Mouse (Mus musculus) embryonic stem cell, embryonic (primary cell): ENCODE data around the gene Rpl12.

Experiments used
- CTCF ChIA-PET, 4 experiments: fragments of 300-600 bp in 2 of 4; fragments of 350-600 bp in 2 of 4; sonication (Branson Sonifier 250); formaldehyde crosslinking; loops; one replicate each; lab custom pipeline; 2022; ENCODE audit warnings: inconsistent platforms in 2 of 4; lab: Charles Lee
- POLR2A ChIA-PET, 4 experiments: fragments of 300-600 bp in 2 of 4; fragments of 350-600 bp in 2 of 4; sonication (Branson Sonifier 250); formaldehyde crosslinking; loops; one replicate each; lab custom pipeline; 2022; ENCODE audit warnings: antibody characterized with exemption in 4 of 4, inconsistent platforms in 1 of 4; lab: Charles Lee

Gene Rpl12

GRCm38 (mm10) chr2:32982700-32983099, 21.3 kb downstream of the Rpl12 start:
- POLR2A ChIA-PET, result interaction anchor here in 3 of 4 experiments (0.7 to 17.2 kb wide), 37 partner anchors 11 to 655 kb away, joined by 3 to 290 read pairs (median 6); partner anchors contain the start of genes Garnl3 (in 3 of the 3), Lrsam1 (in 3 of the 3) and Rpl12 (in 3 of the 3)
- CTCF ChIA-PET, result interaction anchor here (0.6 to 2.1 kb wide), 19 partner anchors 13 to 494 kb away, joined by 3 to 14 read pairs (median 4); partner anchors contain the start of genes Lrsam1 (in 1 of the 4), Rpl12 (in 1 of the 4) and Tor2a (in 1 of the 4)

DNA sequence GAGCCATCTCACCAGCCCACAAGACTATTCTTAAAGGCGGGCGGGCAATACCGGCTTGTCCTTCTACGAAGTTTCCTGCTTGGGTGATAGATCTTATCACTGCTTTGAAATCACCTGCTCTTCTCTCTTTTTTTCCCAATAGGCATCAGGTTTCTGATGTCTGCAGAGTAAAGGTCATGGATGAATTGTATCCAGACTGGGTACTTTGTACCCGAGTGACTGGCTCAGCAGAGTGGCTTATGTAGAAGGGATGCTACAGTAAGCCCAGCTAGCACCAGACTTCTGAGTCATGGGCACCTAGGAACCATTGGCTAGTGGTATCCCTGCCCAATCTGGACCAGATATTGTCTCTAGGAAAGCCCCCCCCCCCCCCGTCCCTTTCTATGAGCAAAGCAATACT, 22.3 kb downstream of the Rpl12 start:
- ChIA-PET POLR2A (interaction anchor here (0.6 to 17.2 kb wide), 13 partner anchors 11 to 1913 kb away, joined by 3 to 290 read pairs (median 3); partner anchors contain the start of genes Lrsam1 (in 3 of the 4) and Rpl12 (in 3 of the 4)), CTCF (interaction anchor here in 3 of 4 experiments (0.6 to 1.7 kb wide), 4 partner anchors 30 to 366 kb away, joined by 3 to 11 read pairs (median 4); no protein-coding TSS in a partner anchor)

GRCm38 (mm10) chr2:32985844-32986243, 24.5 kb downstream of the Rpl12 start:
- ChIA-PET CTCF (interaction anchor here in 1 of 4 experiments (1.1 to 1.4 kb wide), 3 partner anchors 58 to 74 kb away, joined by 3 to 4 read pairs (median 3); no protein-coding TSS in a partner anchor), POLR2A (interaction anchor here in 3 of 4 experiments (0.6 to 17.2 kb wide), 20 partner anchors 8 to 195 kb away, joined by 3 to 290 read pairs (median 4); partner anchors contain the start of genes Lrsam1 (in 3 of the 3) and Rpl12 (in 3 of the 3))

- CTCF ChIA-PET, result interaction anchor here in 2 of 4 experiments (0.6 to 1.0 kb wide), 4 partner anchors 17 to 413 kb away, joined by 3 to 5 read pairs (median 3); no protein-coding TSS in a partner anchor
- POLR2A ChIA-PET, result interaction anchor here in 2 of 4 experiments (0.5 to 1.6 kb wide), 5 partner anchors 24 to 142 kb away, joined by 3 to 5 read pairs (median 3); partner anchors contain the start of genes Lrsam1 (in 2 of the 2), Rpl12 (in 2 of the 2) and Garnl3 (in 1 of the 2)
These were observed 28.0 kb downstream of the Rpl12 start for GRCm38 (mm10) chr2:32989376-32989775.

GRCm38 (mm10) chr2:32990167-32990832, 28.9 kb downstream of the Rpl12 start:
- POLR2A ChIA-PET, result interaction anchor here in 2 of 4 experiments (0.9 to 1.2 kb wide), 3 partner anchors 26 to 141 kb away, joined by 3 read pairs; partner anchors contain the start of gene Garnl3 (in 1 of the 2)
- CTCF ChIA-PET, result interaction anchor here in 3 of 4 experiments (0.6 to 1.0 kb wide), 6 partner anchors 8 to 412 kb away, joined by 3 to 6 read pairs (median 3); partner anchors contain the start of gene Slc2a8 (in 1 of the 3)

GRCm38 (mm10) chr2:32992130-32992529, 30.8 kb downstream of the Rpl12 start:
- ChIA-PET CTCF (interaction anchor here in 1 of 4 experiments (0.6 kb wide), 1 partner anchor 428 kb away, joined by 5 read pairs; no protein-coding TSS in a partner anchor), POLR2A (interaction anchor here in 2 of 4 experiments (0.6 to 2.2 kb wide), 9 partner anchors 10 to 224 kb away, joined by 3 to 7 read pairs (median 3); partner anchors contain the start of genes Lrsam1 (in 2 of the 2), Rpl12 (in 2 of the 2), Angptl2 (in 1 of the 2) and Slc2a8 (in 1 of the 2))

GRCm38 (mm10) chr2:32997081-32997480, 35.7 kb downstream of the Rpl12 start:
- POLR2A ChIA-PET, result interaction anchor here in 3 of 4 experiments (0.6 to 2.4 kb wide), 4 partner anchors 30 to 658 kb away, joined by 3 to 8 read pairs (median 4); partner anchors contain the start of genes Lrsam1 (in 1 of the 3) and Rpl12 (in 1 of the 3)
- CTCF ChIA-PET, result interaction anchor here in 1 of 4 experiments (1.1 kb wide), 1 partner anchor 13 kb away, joined by 3 read pairs; no protein-coding TSS in a partner anchor

DNA sequence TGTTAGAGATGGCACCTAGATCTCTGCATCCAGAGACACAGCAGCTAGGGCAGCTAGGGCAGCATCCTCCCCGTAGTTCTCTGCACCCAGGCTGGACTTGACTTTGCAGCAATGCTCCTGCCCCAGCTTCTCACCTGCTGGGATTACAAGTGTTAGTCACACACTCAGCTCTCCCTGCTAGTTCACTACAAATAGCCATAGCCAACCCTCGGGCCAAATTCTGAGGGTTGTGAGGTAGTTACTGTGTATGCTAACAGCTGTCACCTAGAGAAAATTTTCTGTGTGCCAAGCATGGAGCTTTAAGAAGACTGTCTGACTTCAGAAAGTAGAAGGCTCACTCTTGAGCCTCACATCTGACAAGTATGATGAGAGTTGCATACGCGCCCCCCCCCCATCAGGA, 36.4 kb downstream of the Rpl12 start:
- CTCF ChIA-PET, result interaction anchor here in 3 of 4 experiments (0.5 to 1.1 kb wide), 6 partner anchors 12 to 545 kb away, joined by 3 to 4 read pairs (median 3); partner anchors contain the start of genes Angptl2 (in 1 of the 3), Slc2a8 (in 1 of the 3) and Tor2a (in 1 of the 3)
- POLR2A ChIA-PET, result interaction anchor here in 2 of 4 experiments (0.6 to 2.4 kb wide), 3 partner anchors 31 to 635 kb away, joined by 3 to 8 read pairs (median 4); no protein-coding TSS in a partner anchor

GRCm38 (mm10) chr2:32999752-33000151, 38.4 kb downstream of the Rpl12 start:
- ChIA-PET CTCF (interaction anchor here in 1 of 4 experiments (0.5 to 1.5 kb wide), 4 partner anchors 18 to 403 kb away, joined by 3 to 4 read pairs (median 4); partner anchors contain the start of gene Garnl3), POLR2A (interaction anchor here in 2 of 4 experiments (0.5 to 0.9 kb wide), 2 partner anchors 39 to 271 kb away, joined by 3 to 4 read pairs; partner anchors contain the start of genes Lrsam1 (in 1 of the 2) and Rpl12 (in 1 of the 2))

GRCm38 (mm10) chr2:33002144-33002543, 40.8 kb downstream of the Rpl12 start:
- CTCF ChIA-PET, result no interaction called here
- POLR2A ChIA-PET, result no interaction called here

DNA sequence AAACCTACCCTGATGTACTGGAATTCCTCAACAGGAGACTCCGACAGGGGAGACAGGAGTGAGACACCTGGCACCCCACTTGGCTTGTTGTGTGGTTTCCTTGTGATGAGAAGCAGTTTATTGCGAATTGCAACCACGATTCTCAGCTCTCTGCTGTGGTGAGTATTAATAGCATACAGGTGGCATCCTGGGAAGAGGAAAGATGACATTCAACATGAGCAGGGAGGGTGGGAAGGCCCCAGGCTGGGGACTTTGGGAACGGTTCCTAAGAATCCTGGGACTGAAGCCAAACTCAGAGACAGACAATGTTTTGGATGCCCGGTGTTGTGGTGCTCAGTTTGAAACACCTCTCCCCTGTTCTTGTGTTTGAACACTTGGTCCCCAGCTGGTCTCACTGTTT, 43.7 kb downstream of the Rpl12 start:
- ChIA-PET POLR2A (interaction anchor here (0.7 to 2.3 kb wide), 11 partner anchors 11 to 1414 kb away, joined by 3 to 7 read pairs (median 4); partner anchors contain the start of genes Lrsam1 (in 2 of the 4), Rpl12 (in 2 of the 4) and Slc2a8 (in 1 of the 4)), CTCF (interaction anchor here in 2 of 4 experiments (0.7 to 1.3 kb wide), 4 partner anchors 10 to 403 kb away, joined by 3 to 5 read pairs (median 3); no protein-coding TSS in a partner anchor)

- ChIA-PET POLR2A (interaction anchor here in 2 of 4 experiments (0.6 to 2.0 kb wide), 7 partner anchors 10 to 549 kb away, joined by 3 to 10 read pairs (median 4); partner anchors contain the start of genes Lrsam1 (in 2 of the 2) and Rpl12 (in 2 of the 2)), CTCF (interaction anchor here (0.5 to 1.6 kb wide), 15 partner anchors 19 to 485 kb away, joined by 3 to 10 read pairs (median 4); partner anchors contain the start of genes Slc2a8 (in 1 of the 4) and Zbtb43 (in 1 of the 4))
These were observed 47.7 kb downstream of the Rpl12 start for GRCm38 (mm10) chr2:33009055-33009454.

- CTCF ChIA-PET, result interaction anchor here in 1 of 4 experiments (0.9 kb wide), 1 partner anchor 9 kb away, joined by 3 read pairs; no protein-coding TSS in a partner anchor
These were observed 53.5 kb downstream of the Rpl12 start for GRCm38 (mm10) chr2:33014877-33015276.

More at GRCm38 (mm10) chr2:33014877-33015276, 53.5 kb downstream of the Rpl12 start:
- POLR2A ChIA-PET, result interaction anchor here in 1 of 4 experiments (1.2 kb wide), 1 partner anchor 116 kb away, joined by 3 read pairs; no protein-coding TSS in a partner anchor
